Mouse (Mus musculus): ENCODE data around the gene C2cd2l.
A peak's percentile ranks its signal among the peaks of the same experiment; 100 is the strongest.
"Not testable (repeated sequence)": the region's sequence is repeated elsewhere in the genome, so short reads cannot be mapped to it uniquely, and the experiment has no call there.

C2cd2l gene

GRCm38 (mm10) chr9:44319887-44320798 is at the start of gene C2cd2l:
Gene C2cd2l (minus strand): TSS chr9:44320285.
- ATAC-seq (ENCODE audit: insufficient number of reproducible peaks, low FRiP score, low TSS enrichment): peak; percentile 92

DNA sequence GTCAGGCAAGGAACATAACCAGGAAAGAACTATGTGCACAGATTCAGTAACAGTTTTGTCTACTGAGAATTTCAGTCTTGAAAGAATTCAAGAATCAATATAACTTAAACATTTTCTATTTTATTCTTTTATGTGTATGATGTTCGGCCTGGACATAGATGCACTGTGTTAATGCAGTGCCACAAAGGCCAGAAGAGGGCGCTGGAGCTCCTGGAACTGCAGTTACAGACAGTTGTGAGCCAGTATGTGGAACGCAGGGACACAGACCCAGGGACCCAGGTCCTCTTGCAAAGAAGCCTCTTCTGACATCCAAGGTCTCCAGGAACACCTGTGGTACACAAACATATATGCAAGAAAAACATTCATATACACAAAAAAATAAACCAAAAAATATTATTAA is 44.4 kb upstream of the C2cd2l start:
- ATAC-seq (ENCODE audit: insufficient number of reproducible peaks, low FRiP score, low TSS enrichment): no peak

GRCm38 (mm10) chr9:44361931-44362330 is 41.8 kb upstream of the C2cd2l start:
- not testable (repeated sequence) for ATAC-seq (ENCODE audit: insufficient number of reproducible peaks, low FRiP score, low TSS enrichment)

DNA sequence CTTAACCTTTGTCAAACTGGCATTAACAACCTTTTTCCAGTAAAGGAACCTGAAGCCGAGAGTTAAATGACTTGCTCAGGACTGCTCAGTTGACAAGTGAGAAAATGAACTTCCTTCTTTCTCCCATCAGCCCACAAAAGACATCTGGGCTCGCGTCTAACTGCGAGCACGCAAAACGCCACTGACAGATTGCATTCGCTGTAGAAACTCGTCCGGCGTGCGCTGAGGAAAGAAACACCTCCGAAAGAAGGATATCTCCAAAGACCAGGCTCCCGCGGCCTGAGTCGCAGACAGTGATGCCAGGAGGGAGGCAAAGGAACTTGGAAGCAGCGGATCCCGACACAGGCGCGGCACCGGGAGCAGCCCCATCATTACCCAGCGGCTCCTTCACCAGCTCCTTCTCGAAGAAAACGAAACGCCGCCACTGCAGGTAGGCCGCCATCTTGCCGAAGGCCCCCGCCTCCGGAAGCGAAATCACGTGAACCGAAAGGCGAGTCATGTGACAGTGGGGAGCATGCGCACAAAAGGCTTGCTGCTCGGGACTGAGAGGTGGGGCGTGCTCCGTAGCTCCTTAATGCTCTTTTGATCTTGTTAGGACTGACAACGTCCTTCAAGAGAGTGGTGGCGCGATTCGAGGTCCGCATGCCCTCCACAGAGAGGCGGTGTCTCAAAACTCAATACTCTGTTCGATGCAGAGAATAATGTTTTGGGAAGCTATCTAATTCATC is 41.3 kb upstream of the C2cd2l start, which contains the start of gene Vps11:
Gene Vps11 (minus strand): TSS at position 481 of the 728 bp plus-strand sequence.
- ATAC-seq (ENCODE audit: insufficient number of reproducible peaks, low FRiP score, low TSS enrichment): peak; percentile 70; the same call in 1 of the 2 replicates

GRCm38 (mm10) chr9:44357207-44357606 is 37.1 kb upstream of the C2cd2l start:
- no peak for ATAC-seq (ENCODE audit: insufficient number of reproducible peaks, low FRiP score, low TSS enrichment)

DNA sequence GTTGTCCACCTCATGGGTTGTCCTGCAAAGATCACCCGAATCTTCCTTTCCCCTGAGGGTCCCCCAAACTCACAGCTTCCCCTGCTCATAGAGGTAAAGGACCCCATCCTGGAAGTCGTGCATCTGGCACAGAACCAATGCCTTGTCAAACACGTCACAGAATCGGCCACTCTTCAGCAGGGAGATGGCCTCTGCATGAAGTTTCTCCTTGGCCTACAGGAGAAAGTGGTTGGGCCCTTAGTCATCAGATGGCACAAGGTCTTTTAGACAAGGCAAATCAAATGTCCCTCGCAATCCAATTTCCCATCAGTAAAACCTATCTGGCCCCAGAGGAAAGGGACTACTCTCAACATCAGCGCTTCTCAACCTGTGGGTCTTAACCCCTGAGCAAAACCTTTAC is 33.1 kb upstream of the C2cd2l start:
- ATAC-seq (ENCODE audit: insufficient number of reproducible peaks, low FRiP score, low TSS enrichment): no peak

DNA sequence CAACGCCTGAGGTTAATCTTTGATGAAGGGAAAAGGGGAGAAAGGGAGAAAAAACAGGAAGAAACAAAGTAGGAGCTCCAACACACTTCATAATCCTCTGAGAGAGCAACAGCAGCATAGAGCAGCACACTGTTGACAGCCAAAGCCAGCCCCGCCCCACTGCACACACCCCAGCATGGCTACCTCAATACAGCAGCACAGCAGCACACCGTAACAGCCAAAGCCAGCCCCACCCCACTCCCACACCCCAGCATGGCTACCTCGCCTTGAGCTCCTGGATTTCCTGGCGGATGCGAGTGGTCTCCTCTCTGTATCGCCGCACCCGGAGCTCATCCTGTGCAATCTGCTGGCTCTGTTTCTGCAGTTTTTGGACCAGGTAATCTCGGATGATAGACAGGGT is 32.3 kb upstream of the C2cd2l start:
- ATAC-seq (ENCODE audit: insufficient number of reproducible peaks, low FRiP score, low TSS enrichment): no peak

DNA sequence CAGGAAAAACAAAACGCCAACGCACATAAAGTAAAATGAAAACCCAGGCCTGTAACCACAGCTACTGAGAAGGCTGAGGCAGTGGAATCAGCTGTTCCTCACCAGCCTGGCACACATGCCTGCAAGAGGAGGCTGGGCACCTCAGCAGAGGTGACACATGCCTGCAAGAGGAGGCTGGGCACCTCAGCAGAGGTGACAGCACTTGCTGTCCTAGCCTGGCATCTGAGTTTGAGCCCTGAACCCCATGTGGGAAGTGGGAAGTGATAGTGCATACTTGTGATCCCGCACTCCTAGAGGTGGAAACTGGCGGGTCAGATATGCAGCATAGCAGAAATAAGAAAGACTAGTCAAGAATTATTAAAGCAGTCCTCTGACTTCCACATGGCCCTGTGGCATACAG is 31.3 kb upstream of the C2cd2l start:
- ATAC-seq (ENCODE audit: insufficient number of reproducible peaks, low FRiP score, low TSS enrichment): no peak

DNA sequence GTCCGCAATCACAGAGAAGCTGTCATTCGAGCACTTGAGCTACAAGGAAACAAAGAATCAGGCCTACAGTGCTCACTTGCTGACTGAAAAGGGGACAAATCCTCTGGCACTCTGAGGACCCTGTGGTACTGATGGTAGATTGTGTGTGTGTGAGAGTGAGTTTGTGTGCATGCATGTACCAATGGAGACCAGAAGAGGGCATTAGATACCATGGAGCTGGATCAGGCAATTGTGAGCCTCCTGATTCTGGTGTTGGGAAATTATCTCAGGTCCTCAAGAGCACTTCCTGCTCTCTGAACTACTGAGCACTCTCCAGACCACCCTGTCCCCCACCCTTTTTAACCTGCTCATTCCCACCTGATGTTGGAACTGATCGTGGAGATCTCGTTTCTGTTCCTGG is 28.5 kb upstream of the C2cd2l start:
- no peak for ATAC-seq (ENCODE audit: insufficient number of reproducible peaks, low FRiP score, low TSS enrichment)

DNA sequence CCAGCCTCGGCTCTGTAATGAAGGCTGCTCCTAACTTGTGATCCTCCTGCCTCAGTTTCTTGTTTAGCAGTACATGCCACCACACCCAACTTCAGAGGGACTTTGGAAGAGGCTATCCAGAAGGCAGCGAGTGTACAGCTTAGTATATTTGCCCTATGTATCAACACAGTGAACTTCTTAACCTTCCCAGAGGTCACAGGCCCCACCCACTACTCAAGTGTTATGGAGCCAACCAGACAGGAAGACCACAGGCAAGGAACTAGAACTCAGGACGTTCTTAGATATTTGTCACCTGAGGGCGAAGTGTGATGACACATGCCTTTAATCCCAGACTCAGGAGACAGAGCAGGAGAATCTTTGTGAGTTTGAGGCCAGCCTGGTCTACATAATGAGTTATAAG is 27.5 kb upstream of the C2cd2l start:
- no peak for ATAC-seq (ENCODE audit: insufficient number of reproducible peaks, low FRiP score, low TSS enrichment)

GRCm38 (mm10) chr9:44347166-44347565 is 27.1 kb upstream of the C2cd2l start:
- no peak for ATAC-seq (ENCODE audit: insufficient number of reproducible peaks, low FRiP score, low TSS enrichment)

DNA sequence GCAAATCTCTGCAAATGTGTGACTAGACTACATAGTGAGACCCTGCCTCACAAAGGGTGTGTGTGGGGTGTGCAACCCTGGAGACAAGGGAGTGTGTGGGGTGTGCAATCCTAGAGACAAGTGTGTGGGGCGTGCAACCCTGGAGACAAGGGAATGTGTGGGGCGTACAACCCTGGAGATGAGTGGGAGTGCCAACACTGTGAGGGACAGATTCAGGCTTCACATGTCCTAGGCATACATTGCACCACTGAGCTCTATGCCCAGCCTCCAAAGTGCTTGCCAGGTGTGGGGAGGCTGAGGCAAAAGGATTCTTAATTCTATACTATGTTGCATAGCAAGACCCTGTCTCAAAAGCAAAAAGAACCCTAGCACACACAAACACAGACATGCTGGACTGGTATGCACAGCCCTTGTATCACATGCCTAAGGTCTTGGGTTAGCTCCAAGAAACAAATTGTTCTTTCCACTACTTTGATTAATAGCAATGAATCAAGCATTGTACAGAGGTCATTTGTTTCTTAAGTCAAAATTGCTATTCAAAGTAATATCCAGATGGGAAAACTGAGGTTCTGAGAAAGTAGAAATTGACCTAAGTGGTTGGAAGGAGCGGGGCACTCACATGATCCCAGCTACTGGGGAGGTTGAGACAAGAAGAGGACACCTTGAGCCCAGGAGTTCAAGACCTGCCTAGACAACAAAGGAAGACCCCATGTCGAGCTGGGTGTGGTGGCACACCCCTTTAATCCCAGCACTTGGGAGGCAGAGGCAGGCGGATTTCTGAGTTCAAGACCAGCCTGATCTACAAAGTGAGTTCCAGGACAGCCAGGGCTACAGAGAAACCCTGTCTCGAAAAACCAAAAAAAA is 25.7 kb upstream of the C2cd2l start:
- no peak for ATAC-seq (ENCODE audit: insufficient number of reproducible peaks, low FRiP score, low TSS enrichment)

GRCm38 (mm10) chr9:44343781-44344421 is 23.8 kb upstream of the C2cd2l start, which contains the start of gene Hmbs:
Gene Hmbs (minus strand): TSS chr9:44344228.
- ATAC-seq (ENCODE audit: insufficient number of reproducible peaks, low FRiP score, low TSS enrichment): peak; percentile 88

DNA sequence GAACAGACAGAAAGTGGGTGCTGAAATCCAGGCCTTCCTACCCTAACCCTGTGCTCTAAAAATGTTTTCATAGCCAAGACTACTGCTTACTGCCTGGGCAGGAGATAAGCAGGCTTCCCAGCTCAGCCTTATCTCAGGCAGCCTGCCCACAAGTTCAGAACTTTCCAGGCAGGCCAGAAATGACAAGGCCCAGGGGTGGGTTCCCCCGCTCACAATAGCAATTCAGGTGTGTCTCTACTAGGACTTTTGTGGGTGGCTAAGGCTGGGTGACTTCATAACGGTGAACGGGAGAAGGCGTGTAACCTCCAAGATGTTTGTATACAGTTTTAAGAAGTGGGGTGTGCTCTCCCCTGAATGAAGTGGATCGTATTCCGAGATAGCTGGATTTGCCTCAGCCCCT is 23.2 kb upstream of the C2cd2l start:
- no peak for ATAC-seq (ENCODE audit: insufficient number of reproducible peaks, low FRiP score, low TSS enrichment)

GRCm38 (mm10) chr9:44342605-44343004 is 22.5 kb upstream of the C2cd2l start:
- no peak for ATAC-seq (ENCODE audit: insufficient number of reproducible peaks, low FRiP score, low TSS enrichment)

DNA sequence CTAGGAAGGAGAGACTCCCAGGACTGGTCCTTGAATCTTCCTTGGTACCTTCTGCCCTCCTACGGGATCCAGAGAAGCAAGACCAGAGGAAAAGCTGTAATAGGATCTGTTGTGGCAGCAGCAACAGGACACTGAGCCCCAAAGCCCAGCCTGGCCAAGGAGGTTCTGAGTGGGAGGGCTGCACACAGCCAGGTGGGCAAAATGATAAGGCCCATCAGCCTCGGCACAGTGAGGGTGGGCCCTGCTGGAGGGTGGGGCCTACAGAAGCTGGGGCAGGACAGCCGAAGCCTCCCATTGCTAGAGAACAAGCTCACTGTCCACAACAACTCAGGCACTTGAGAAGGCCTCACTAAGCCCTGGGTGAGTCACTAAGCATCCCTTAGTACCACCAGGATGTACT is 22.1 kb upstream of the C2cd2l start:
- no peak for ATAC-seq (ENCODE audit: insufficient number of reproducible peaks, low FRiP score, low TSS enrichment)

- no peak for ATAC-seq (ENCODE audit: insufficient number of reproducible peaks, low FRiP score, low TSS enrichment)
These were observed 21.4 kb upstream of the C2cd2l start for GRCm38 (mm10) chr9:44341487-44341886.

DNA sequence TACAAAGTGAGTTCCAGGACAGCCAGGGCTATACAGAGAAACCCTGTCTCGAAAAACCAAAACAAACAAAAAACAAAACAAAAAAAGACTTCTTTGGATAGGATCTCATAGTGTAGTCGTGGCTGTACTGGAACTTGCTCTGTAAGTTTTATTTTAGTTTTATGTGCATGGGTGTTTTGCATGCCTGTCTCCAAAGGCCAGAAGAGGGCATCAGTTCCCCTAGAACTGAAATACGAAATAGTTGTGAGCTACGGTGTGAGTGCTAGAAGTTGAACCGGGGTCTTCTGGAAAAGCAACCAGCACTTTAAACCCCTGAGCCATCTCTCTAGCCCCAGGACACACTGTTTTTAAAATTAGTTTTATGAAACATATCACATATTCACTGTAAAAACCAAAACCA is 18.5 kb upstream of the C2cd2l start:
- ATAC-seq (ENCODE audit: insufficient number of reproducible peaks, low FRiP score, low TSS enrichment): no peak

DNA sequence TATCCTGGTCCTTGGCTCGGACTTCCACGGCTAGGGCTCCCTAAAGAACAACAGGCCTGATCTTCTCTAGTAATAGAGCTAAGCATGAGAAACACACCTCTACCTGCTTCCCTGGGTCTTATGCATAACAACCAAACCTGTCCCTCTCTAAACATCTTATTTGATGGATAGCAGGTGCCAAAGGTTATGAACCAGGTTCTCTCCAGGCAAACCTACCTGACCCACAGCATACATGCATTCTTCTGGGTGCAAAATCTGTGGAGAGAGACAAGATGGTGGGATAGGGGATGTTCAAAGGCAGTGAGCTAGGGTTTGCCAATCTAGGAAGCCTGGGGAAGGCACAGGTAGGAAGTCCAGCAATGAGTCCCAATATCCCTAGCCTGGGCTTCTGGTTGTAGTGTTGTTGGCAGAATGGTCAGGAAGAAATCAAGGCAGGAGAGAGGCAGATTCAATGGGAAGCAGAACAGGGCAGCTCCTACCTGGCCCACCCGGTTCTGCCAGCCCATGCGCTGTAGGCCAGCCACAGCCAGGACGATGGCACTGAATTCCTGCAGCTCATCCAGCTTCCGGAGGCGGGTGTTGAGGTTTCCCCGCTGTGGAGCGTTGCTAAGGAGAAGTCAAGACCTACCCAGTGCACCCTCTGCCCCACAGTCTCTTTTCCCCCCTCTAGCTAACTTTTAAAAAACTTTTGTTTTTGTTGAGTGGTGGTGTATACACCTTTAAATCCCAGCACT is 17.5 kb upstream of the C2cd2l start:
- no peak for ATAC-seq (ENCODE audit: insufficient number of reproducible peaks, low FRiP score, low TSS enrichment)
